8 mouse cellular contexts compared by ENCODE assay signal in genomic region chr9:45905811-45906237, GRCm38 (mm10). TPM values are rescaled to one million over a fixed set of nuclear protein-coding genes. Genes with fewer than 3 reads are reported as not detected.
DNase-seq lines count a peak whose midpoint lies in the region; ATAC-seq and TF ChIP-seq lines count a peak whose summit lies in the region.

No protein-coding gene starts in this region.

- under 1% methylated on average over 18 of the region's 27 CpGs for WGBS in embryonic facial prominence, embryonic 15.5 days
- WGBS in intestine, embryonic 14.5 days, result 1% methylated on average over 22 of the region's 27 CpGs
- WGBS in liver, embryonic 14.5 days (ENCODE audit: insufficient replicate concordance), result under 1% methylated on average over 23 of the region's 27 CpGs
- WGBS in olfactory bulb, adult 2 months, result 0% methylated on average over 20 of the region's 27 CpGs

- TF ChIP-seq POLR2A in olfactory bulb, adult 2 months (IDR thresholded peaks at IDR 0.05; ENCODE audit: insufficient read depth, low read depth, low read length), result no peak

- TF ChIP-seq CTCF in Patski (IDR thresholded peaks at IDR 0.05), result no peak
- no peak for TF ChIP-seq CTCF in liver, embryonic 14.5 days (IDR thresholded peaks at IDR 0.05; ENCODE audit: low read depth)
- TF ChIP-seq CTCF in olfactory bulb, adult 2 months (IDR thresholded peaks at IDR 0.05; ENCODE audit: insufficient read depth, low read depth, low read length), result no peak

- H3K4me3 ChIP-seq in embryonic facial prominence, embryonic 15.5 days (replicated peaks), result peak overlapping the region; percentile 77
- H3K4me3 ChIP-seq in intestine, embryonic 14.5 days (ENCODE audit: low read depth, low read length), result peak overlapping the region; percentile 84
- peak overlapping the region; percentile 87 to 93 for H3K4me3 ChIP-seq in liver, embryonic 14.5 days (ENCODE audit: insufficient read depth in 1 of 2, low read depth in 2 of 2, low read length in 2 of 2)
- peak overlapping the region; percentile 90 for H3K4me3 ChIP-seq in olfactory bulb, adult 2 months (ENCODE audit: insufficient read depth, low read depth, low read length)

- H3K27ac ChIP-seq in embryonic facial prominence, embryonic 15.5 days (replicated peaks), result peak overlapping the region; percentile 94
- peak overlapping the region; percentile 87 for H3K27ac ChIP-seq in intestine, embryonic 14.5 days (ENCODE audit: low read depth)
- H3K27ac ChIP-seq in liver, embryonic 14.5 days, result peak overlapping the region; percentile 94
- peak overlapping the region; percentile 33; the same call in 1 of the 2 replicates for H3K27ac ChIP-seq in olfactory bulb, adult 2 months (ENCODE audit: insufficient read depth, low read depth, low read length)

- CTCF ChIA-PET in Patski (lab: Charles Lee), result no interaction called here

- peak overlapping the region; percentile 68 for H3K4me2 ChIP-seq in embryonic facial prominence, embryonic 15.5 days (replicated peaks)
- H3K4me2 ChIP-seq in intestine, embryonic 14.5 days (ENCODE audit: low read length), result peak overlapping the region; percentile 72
- peak overlapping the region; percentile 86 for H3K4me2 ChIP-seq in liver, embryonic 14.5 days (ENCODE audit: low read depth)

- no peaks in the 10 kb centered on the region for H3K27me3 ChIP-seq in Patski
- no peaks in the 10 kb centered on the region for H3K27me3 ChIP-seq in embryonic facial prominence, embryonic 15.5 days
- no peaks in the 10 kb centered on the region for H3K27me3 ChIP-seq in intestine, embryonic 14.5 days (replicated peaks; ENCODE audit: control insufficient read depth, insufficient read depth, low read length)
- H3K27me3 ChIP-seq in liver, embryonic 14.5 days (ENCODE audit: control insufficient read depth, insufficient read depth, low read length), result no peaks in the 10 kb centered on the region

- H3K4me1 ChIP-seq in embryonic facial prominence, embryonic 15.5 days, result peaks cover 25% of the 10 kb centered on the region
- H3K4me1 ChIP-seq in intestine, embryonic 14.5 days (replicated peaks; ENCODE audit: control insufficient read depth, insufficient read depth, low read length), result peaks cover 15% of the 10 kb centered on the region
- H3K4me1 ChIP-seq in liver, embryonic 14.5 days (replicated peaks; ENCODE audit: control insufficient read depth in 2 of 2, insufficient read depth in 2 of 2, low read length in 1 of 2), result peaks cover 7 to 10% of the 10 kb centered on the region in 2 experiments
- peaks cover 9% of the 10 kb centered on the region for H3K4me1 ChIP-seq in olfactory bulb, adult 2 months (ENCODE audit: control insufficient read depth, insufficient read depth, low read length)

- POLR2A ChIA-PET in Patski (lab: Charles Lee), result interaction anchor here (0.6 to 1.2 kb wide), 3 partner anchors 8 to 27 kb away, joined by 3 read pairs; no protein-coding TSS in a partner anchor

- TF ChIP-seq EP300 in liver, embryonic 14.5 days (IDR thresholded peaks at IDR 0.05; ENCODE audit: low read depth), result no peak

- ATAC-seq in Patski, result peak; percentile 22
- peak; percentile 25; the same call in 1 of the 2 replicates for ATAC-seq in embryonic facial prominence, embryonic 15.5 days (ENCODE audit: insufficient number of reproducible peaks, low FRiP score, low TSS enrichment, low read depth)
- ATAC-seq in intestine, embryonic 14.5 days (replicated peaks; ENCODE audit: low FRiP score, low TSS enrichment, low read depth), result peak; percentile 42; the same call in 1 of the 2 replicates
- peak; percentile 19 for ATAC-seq in liver, embryonic 14.5 days (ENCODE audit: insufficient read depth)

- DNase-seq in layer of hippocampus, adult 11-12 months (ENCODE audit: low spot score), result peak; percentile 22
- no peak for DNase-seq in layer of hippocampus, adult 9-11 months
- DNase-seq in Patski (ENCODE audit: low read depth, low spot score), result no peak
- peak; percentile 69 for DNase-seq in intestine, embryonic 14.5 days (ENCODE audit: low spot score)
- no peak for DNase-seq in liver, embryonic 14.5 days (ENCODE audit: low read depth in 3 of 3, low spot score in 3 of 3)
- DNase-seq in yolk sac, embryonic 10.5 days (ENCODE audit: low spot score), result no peak

- peak overlapping the region; percentile 95 for H3K9ac ChIP-seq in embryonic facial prominence, embryonic 15.5 days
- peak overlapping the region; percentile 81 for H3K9ac ChIP-seq in intestine, embryonic 14.5 days (ENCODE audit: low read length)
- peak overlapping the region; percentile 99 for H3K9ac ChIP-seq in liver, embryonic 14.5 days (replicated peaks)

- in situ Hi-C loops in Patski (cut with MboI; ENCODE audit: low pct_unique_long_range_greater_than_20kb), result no loop called here

- H3K9me3 ChIP-seq in embryonic facial prominence, embryonic 15.5 days (replicated peaks), result no peaks in the 10 kb centered on the region
- no peaks in the 10 kb centered on the region for H3K9me3 ChIP-seq in intestine, embryonic 14.5 days (ENCODE audit: control insufficient read depth, low read length)
- H3K9me3 ChIP-seq in liver, embryonic 14.5 days (ENCODE audit: control insufficient read depth, low read length), result no peaks in the 10 kb centered on the region

- H3K36me3 ChIP-seq in embryonic facial prominence, embryonic 15.5 days, result peaks cover 35% of the 10 kb centered on the region
- H3K36me3 ChIP-seq in intestine, embryonic 14.5 days (ENCODE audit: control insufficient read depth, insufficient read depth, low read length), result peaks cover 38% of the 10 kb centered on the region
- no peaks in the 10 kb centered on the region; the same call in none of the 2 replicates for H3K36me3 ChIP-seq in liver, embryonic 14.5 days (replicated peaks; ENCODE audit: control insufficient read depth, insufficient read depth, low read depth)

RNA-seq across cellular contexts. Expression of gene Pcsk7, which starts 0.5 kb away (rescaled TPM):
- polyA plus RNA-seq in Patski (2021), result 25.4 TPM
- 22.9 and 24.6 TPM in 2 replicates for polyA plus RNA-seq in embryonic facial prominence, embryonic 15.5 days (2015; fragmentation: Nextera tagmentation; extraction: Ambion mirVana)
- polyA plus RNA-seq in intestine, embryonic 14.5 days (2014; fragmentation: Nextera tagmentation; extraction: Ambion mirVana), result 14.6 and 15.4 TPM in 2 replicates
- 7.3 and 7.7 TPM in 2 replicates for polyA plus RNA-seq in liver, embryonic 14.5 days (2012; rRNA removed)
- 4.9 and 5.0 TPM in 2 replicates for polyA plus RNA-seq in liver, embryonic 14.5 days (2014; fragmentation: Nextera tagmentation; extraction: Ambion mirVana)
- polyA plus RNA-seq in olfactory bulb, adult 2 months (2012; ENCODE audit: insufficient read depth, insufficient read length, low replicate concordance, missing spikeins), result not detected in 2 replicates

RNA-seq across cellular contexts. Expression of gene Rnf214, which starts 0.9 kb away (rescaled TPM):
- 46.8 TPM for polyA plus RNA-seq in Patski (2021)
- polyA plus RNA-seq in embryonic facial prominence, embryonic 15.5 days (2015; fragmentation: Nextera tagmentation; extraction: Ambion mirVana), result 49.4 and 52.1 TPM in 2 replicates
- 47.2 and 55.1 TPM in 2 replicates for polyA plus RNA-seq in intestine, embryonic 14.5 days (2014; fragmentation: Nextera tagmentation; extraction: Ambion mirVana)
- polyA plus RNA-seq in liver, embryonic 14.5 days (2012; rRNA removed), result 5.0 and 6.3 TPM in 2 replicates
- 10.5 and 12.0 TPM in 2 replicates for polyA plus RNA-seq in liver, embryonic 14.5 days (2014; fragmentation: Nextera tagmentation; extraction: Ambion mirVana)
- polyA plus RNA-seq in olfactory bulb, adult 2 months (2012; ENCODE audit: insufficient read depth, insufficient read length, low replicate concordance, missing spikeins), result not detected in 2 replicates

RNA-seq across cellular contexts. Expression of gene Tagln, which starts 30.0 kb away (rescaled TPM):
- polyA plus RNA-seq in Patski (2021), result 930 TPM
- polyA plus RNA-seq in embryonic facial prominence, embryonic 15.5 days (2015; fragmentation: Nextera tagmentation; extraction: Ambion mirVana), result 35.3 and 46.1 TPM in 2 replicates
- polyA plus RNA-seq in intestine, embryonic 14.5 days (2014; fragmentation: Nextera tagmentation; extraction: Ambion mirVana), result 443 and 452 TPM in 2 replicates
- 5.1 and 6.3 TPM in 2 replicates for polyA plus RNA-seq in liver, embryonic 14.5 days (2012; rRNA removed)
- 2.6 and 6.8 TPM in 2 replicates for polyA plus RNA-seq in liver, embryonic 14.5 days (2014; fragmentation: Nextera tagmentation; extraction: Ambion mirVana)
- polyA plus RNA-seq in olfactory bulb, adult 2 months (2012; ENCODE audit: insufficient read depth, insufficient read length, low replicate concordance, missing spikeins), result not detected in 2 replicates

RNA-seq across cellular contexts. Expression of gene Sidt2, which starts 49.2 kb away (rescaled TPM):
- polyA plus RNA-seq in Patski (2021), result 132 TPM
- 62.1 and 62.3 TPM in 2 replicates for polyA plus RNA-seq in embryonic facial prominence, embryonic 15.5 days (2015; fragmentation: Nextera tagmentation; extraction: Ambion mirVana)
- 37.9 and 41.2 TPM in 2 replicates for polyA plus RNA-seq in intestine, embryonic 14.5 days (2014; fragmentation: Nextera tagmentation; extraction: Ambion mirVana)
- polyA plus RNA-seq in liver, embryonic 14.5 days (2012; rRNA removed), result 20.4 and 26.8 TPM in 2 replicates
- polyA plus RNA-seq in liver, embryonic 14.5 days (2014; fragmentation: Nextera tagmentation; extraction: Ambion mirVana), result 11.6 and 16.5 TPM in 2 replicates
- 1,119 TPM in 1 of 2 replicates, not detected in the other for polyA plus RNA-seq in olfactory bulb, adult 2 months (2012; ENCODE audit: insufficient read depth, insufficient read length, low replicate concordance, missing spikeins)

Comparison
In these comparisons a context has a peak if more than half of its experiments do, and no peak if none do; other contexts are left out.
1. DNase-seq: peak in layer of hippocampus, adult 11-12 months (single experiment) and intestine, embryonic 14.5 days (single experiment); none in layer of hippocampus, adult 9-11 months (single experiment), Patski (single experiment), liver, embryonic 14.5 days (0 of 3) and yolk sac, embryonic 10.5 days (single experiment).
2. H3K27ac ChIP-seq: peak in every context shown above with its lines; median percentile 94 in embryonic facial prominence, embryonic 15.5 days; 94 in liver, embryonic 14.5 days; 87 in intestine, embryonic 14.5 days; 33 in olfactory bulb, adult 2 months.
3. Peak in every context shown above with its lines, with median percentiles within 50 percentile points of each other: ATAC-seq, H3K4me2 ChIP-seq, H3K4me3 ChIP-seq and H3K9ac ChIP-seq.